Comparison of ENCODE assay signal across 21 mouse cellular contexts in the genomic region with DNA sequence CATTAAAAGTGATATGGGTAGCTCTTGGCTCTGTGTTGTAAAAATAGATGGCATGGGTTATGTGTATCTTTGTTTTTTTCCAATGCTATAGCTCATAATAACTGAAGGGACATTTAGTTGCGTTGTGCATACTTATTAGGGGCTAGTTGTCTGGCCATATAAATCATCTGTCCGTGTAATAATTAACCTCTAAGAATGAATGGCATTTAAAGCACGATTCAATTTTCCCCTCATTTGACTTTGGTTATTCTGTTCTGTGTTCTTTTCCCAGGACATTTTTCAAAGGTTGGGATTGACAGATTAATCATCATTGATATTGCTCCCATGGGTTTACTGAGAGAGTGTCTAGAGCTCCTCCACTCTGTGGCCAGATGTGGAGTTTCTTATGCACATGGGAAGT.
A peak's percentile ranks its signal among the peaks of the same experiment; 100 is the strongest.
DNase-seq lines count a peak whose midpoint lies in the region; ATAC-seq and TF ChIP-seq lines count a peak whose summit lies in the region.
"Had no signal": no experiment of that assay in that cellular context is flagged by ENCODE, and none has a peak within 500 bp of the region (broad histone marks: within the 10 kb centered on the region; RNA-seq: fewer than 3 reads in every experiment).

No protein-coding gene starts in this region.

- DNase-seq in heart, postnatal 36 days: no peak
- DNase-seq in kidney, adult 2 months: peak; percentile 62
- no peak for DNase-seq in midbrain, postnatal 0 days (ENCODE audit: low spot score)
- DNase-seq in midbrain, embryonic 10.5 days (ENCODE audit: low spot score): no peak
- DNase-seq in lung, postnatal 25 days (ENCODE audit: low spot score): no peak
- DNase-seq: B cell, adult 2 months; cerebellum, adult 2 months; cerebellum, postnatal 36 days; retina, postnatal 1 day; thymus, adult 2 months had no signal

- no peaks in the 10 kb centered on the region for H3K9me3 ChIP-seq in heart, embryonic 14.5 days (ENCODE audit: control insufficient read depth, low read length)
- no peaks in the 10 kb centered on the region for H3K9me3 ChIP-seq in kidney, embryonic 14.5 days (ENCODE audit: control insufficient read depth, low read length)
- no peaks in the 10 kb centered on the region for H3K9me3 ChIP-seq in midbrain, postnatal 0 days (ENCODE audit: low read length)
- no peaks in the 10 kb centered on the region for H3K9me3 ChIP-seq in midbrain, embryonic 10.5 days (replicated peaks)
- H3K9me3 ChIP-seq: embryonic facial prominence, embryonic 15.5 days; limb, embryonic 13.5 days; lung, embryonic 15.5 days; midbrain, embryonic 15.5 days; stomach, embryonic 15.5 days had no signal

- H3K9ac ChIP-seq in heart, embryonic 14.5 days (ENCODE audit: low read length): no peak overlapping the region
- no peak overlapping the region for H3K9ac ChIP-seq in kidney, embryonic 14.5 days (ENCODE audit: low read depth, low read length)
- H3K9ac ChIP-seq in midbrain, postnatal 0 days (replicated peaks; ENCODE audit: low read length, poor library complexity, severe bottlenecking): no peak overlapping the region
- H3K9ac ChIP-seq: embryonic facial prominence, embryonic 15.5 days; limb, embryonic 13.5 days; liver, embryonic 14.5 days; lung, embryonic 15.5 days; midbrain, embryonic 15.5 days; stomach, embryonic 15.5 days had no signal

- H3K27me3 ChIP-seq in heart, embryonic 14.5 days (ENCODE audit: control insufficient read depth, insufficient read depth, low read length): no peaks in the 10 kb centered on the region
- H3K27me3 ChIP-seq in kidney, adult 2 months (replicated peaks; ENCODE audit: control insufficient read depth, insufficient read depth, low read length): no peaks in the 10 kb centered on the region
- no peaks in the 10 kb centered on the region for H3K27me3 ChIP-seq in kidney, embryonic 14.5 days (ENCODE audit: control insufficient read depth, insufficient read depth, low read length)
- H3K27me3 ChIP-seq in midbrain, postnatal 0 days (ENCODE audit: insufficient read depth, low read length): no peaks in the 10 kb centered on the region
- no peaks in the 10 kb centered on the region for H3K27me3 ChIP-seq in midbrain, embryonic 10.5 days (ENCODE audit: low read depth, poor library complexity, severe bottlenecking)
- H3K27me3 ChIP-seq: embryonic facial prominence, embryonic 15.5 days; limb, embryonic 13.5 days; lung, embryonic 15.5 days; midbrain, embryonic 15.5 days; stomach, embryonic 15.5 days had no signal

- intact Hi-C loops in heart, postnatal 36 days (cut with DNase I): no loop called here

- peaks cover 38 to 84% of the 10 kb centered on the region in 2 experiments for H3K4me1 ChIP-seq in heart, embryonic 14.5 days (ENCODE audit: control insufficient read depth in 2 of 2, insufficient read depth in 2 of 2, low read length in 2 of 2)
- peaks cover 47% of the 10 kb centered on the region for H3K4me1 ChIP-seq in kidney, adult 2 months (ENCODE audit: control insufficient read depth, insufficient read depth, low read length)
- peaks cover 65% of the 10 kb centered on the region for H3K4me1 ChIP-seq in kidney, embryonic 14.5 days (ENCODE audit: control insufficient read depth, insufficient read depth, low read length)
- H3K4me1 ChIP-seq in midbrain, postnatal 0 days (ENCODE audit: insufficient read depth, low read length): 0 out of 2 replicates have a peak, but pooled peaks cover 3% of the 10 kb centered on the region
- peaks cover 66% of the 10 kb centered on the region for H3K4me1 ChIP-seq in midbrain, embryonic 10.5 days

- H3K36me3 ChIP-seq in heart, embryonic 14.5 days (ENCODE audit: control insufficient read depth, insufficient read depth, low read length): no peaks in the 10 kb centered on the region; the same call in 1 of the 2 replicates
- H3K36me3 ChIP-seq in kidney, adult 2 months (ENCODE audit: control insufficient read depth, insufficient read depth, low read length): no peaks in the 10 kb centered on the region
- H3K36me3 ChIP-seq in kidney, embryonic 14.5 days (ENCODE audit: control insufficient read depth, insufficient read depth, low read length): no peaks in the 10 kb centered on the region; the same call in 1 of the 2 replicates
- no peaks in the 10 kb centered on the region for H3K36me3 ChIP-seq in midbrain, postnatal 0 days (ENCODE audit: insufficient read depth, low read length)
- H3K36me3 ChIP-seq in midbrain, embryonic 10.5 days: peaks cover 24% of the 10 kb centered on the region
- H3K36me3 ChIP-seq: embryonic facial prominence, embryonic 15.5 days; lung, embryonic 15.5 days; midbrain, embryonic 15.5 days; stomach, embryonic 15.5 days had no signal

- H3K4me2 ChIP-seq in heart, embryonic 14.5 days (ENCODE audit: low read length): no peak overlapping the region
- H3K4me2 ChIP-seq in kidney, embryonic 14.5 days (replicated peaks; ENCODE audit: low read depth, low read length): no peak overlapping the region
- H3K4me2 ChIP-seq in midbrain, postnatal 0 days (ENCODE audit: low read depth, low read length, poor library complexity, severe bottlenecking): no peak overlapping the region
- H3K4me2 ChIP-seq: embryonic facial prominence, embryonic 15.5 days; limb, embryonic 13.5 days; lung, embryonic 15.5 days; midbrain, embryonic 15.5 days; stomach, embryonic 15.5 days had no signal

- TF ChIP-seq CTCF in kidney, adult 2 months (conservative IDR thresholded peaks at IDR 0.05; ENCODE audit: insufficient read depth, insufficient read length, low read depth, low read length): no peak
- no peak for TF ChIP-seq CTCF in midbrain, postnatal 0 days (IDR thresholded peaks at IDR 0.05)

- H3K4me3 ChIP-seq in heart, embryonic 14.5 days (ENCODE audit: control insufficient read depth in 1 of 2, insufficient read depth in 1 of 2, low read depth in 1 of 2, low read length in 2 of 2): no peak overlapping the region
- no peak overlapping the region for H3K4me3 ChIP-seq in kidney, adult 2 months (ENCODE audit: insufficient read depth, low read depth, low read length)
- no peak overlapping the region for H3K4me3 ChIP-seq in kidney, embryonic 14.5 days (ENCODE audit: low read length)
- no peak overlapping the region for H3K4me3 ChIP-seq in midbrain, postnatal 0 days (ENCODE audit: low read depth, low read length)
- H3K4me3 ChIP-seq in midbrain, embryonic 10.5 days: no peak overlapping the region
- H3K4me3 ChIP-seq: embryonic facial prominence, embryonic 15.5 days; limb, embryonic 13.5 days; lung, embryonic 15.5 days; midbrain, embryonic 15.5 days; stomach, embryonic 15.5 days had no signal

- peak overlapping the region; percentile 4 to 46; a peak in 3 of 4 replicates for H3K27ac ChIP-seq in heart, embryonic 14.5 days (replicated peaks in 1 of 2; ENCODE audit: control insufficient read depth in 1 of 2, insufficient read depth in 1 of 2, low read depth in 2 of 2, low read length in 2 of 2)
- peak overlapping the region; percentile 93 for H3K27ac ChIP-seq in kidney, adult 2 months (ENCODE audit: insufficient read depth, low read depth, low read length)
- no peak overlapping the region for H3K27ac ChIP-seq in kidney, embryonic 14.5 days (ENCODE audit: low read depth, low read length)
- H3K27ac ChIP-seq in midbrain, postnatal 0 days (ENCODE audit: low read depth, low read length): 0 out of 2 replicates have a peak overlapping the region, but pooled peaks have one; percentile 3
- H3K27ac ChIP-seq in midbrain, embryonic 10.5 days (replicated peaks): no peak overlapping the region; the same call in 1 of the 2 replicates
- H3K27ac ChIP-seq: embryonic facial prominence, embryonic 15.5 days; hindbrain, postnatal 0 days; liver, embryonic 14.5 days; lung, embryonic 15.5 days; macrophage; midbrain, embryonic 15.5 days; stomach, embryonic 15.5 days had no signal

- 78% methylated on average over 3 of the region's 3 CpGs for WGBS in heart, embryonic 14.5 days
- 21% methylated on average over 3 of the region's 3 CpGs for WGBS in kidney, adult 2 months
- 34% methylated on average over 3 of the region's 3 CpGs for WGBS in kidney, embryonic 14.5 days
- 63% methylated on average over 3 of the region's 3 CpGs for WGBS in midbrain, postnatal 0 days
- WGBS in midbrain, embryonic 10.5 days: 87% methylated on average over 3 of the region's 3 CpGs

- no peak for TF ChIP-seq POLR2A in kidney, adult 2 months (IDR thresholded peaks at IDR 0.05; ENCODE audit: low read depth, low read length)

- no peak for ATAC-seq in heart, embryonic 14.5 days (ENCODE audit: insufficient number of reproducible peaks, insufficient read depth, low FRiP score, low read depth)
- no peak for ATAC-seq in kidney, embryonic 14.5 days (ENCODE audit: low FRiP score, low TSS enrichment)
- no peak for ATAC-seq in midbrain, postnatal 0 days (ENCODE audit: low FRiP score)
- ATAC-seq: intestine, postnatal 0 days had no signal

Comparison
In these comparisons a context has a peak if more than half of its experiments do, and no peak if none do; other contexts are left out.
1. H3K27ac ChIP-seq: peak in heart, embryonic 14.5 days (2 of 2), kidney, adult 2 months (single experiment) and midbrain, postnatal 0 days (single experiment); none in kidney, embryonic 14.5 days (single experiment) and midbrain, embryonic 10.5 days (single experiment).